Mouse (Mus musculus): ENCODE data around the gene Agxt. TPM values are rescaled to one million over a fixed set of nuclear protein-coding genes. Genes with fewer than 3 reads are reported as not detected.

Agxt gene
- total and polyA plus RNA-seq, 3 experiments = not detected

DNA sequence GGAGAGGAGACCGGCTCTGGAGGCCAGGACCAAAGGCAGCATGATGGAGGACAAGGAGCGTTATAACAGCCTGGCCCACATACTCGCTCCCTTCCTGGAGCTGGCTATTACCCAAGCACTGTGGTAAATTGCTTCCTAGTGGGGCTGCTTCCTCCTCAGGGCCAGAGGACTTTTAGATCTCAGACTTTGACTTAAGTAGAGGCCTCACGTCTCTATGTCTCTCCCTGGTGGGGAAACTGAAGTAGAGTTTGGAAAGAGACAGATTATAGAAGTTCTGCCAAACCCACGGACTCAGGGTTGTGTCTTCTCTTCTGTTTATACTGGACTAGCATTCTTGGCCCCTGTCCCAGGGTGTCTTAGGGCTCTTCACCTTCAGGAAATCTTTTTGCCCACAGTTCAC is 9.8 kb upstream of the Agxt start:
- TF ChIP-seq TAL1 (conservative IDR thresholded peaks at IDR 0.05; ENCODE audit: low read depth, low read length) (no peak), GATA2 (IDR thresholded peaks at IDR 0.05; ENCODE audit: borderline replicate concordance, low read depth, low read length) (no peak), CTCF (IDR thresholded peaks at IDR 0.05; ENCODE audit: low read depth, low read length) (no peak), POLR2AphosphoS5 (IDR thresholded peaks at IDR 0.05; ENCODE audit: insufficient replicate concordance, low read depth, low read length) (no peak), GATA1 (IDR thresholded peaks at IDR 0.05; ENCODE audit: borderline replicate concordance, low read length) (no peak)
- Histone ChIP-seq H3K36me3 (replicated peaks) (no peaks in the 10 kb centered on the region), H3K27me3 (ENCODE audit: insufficient read depth, low read length) (peaks cover 5% of the 10 kb centered on the region; the same call in 1 of the 2 replicates), H3K4me1 (ENCODE audit: insufficient read depth, low read depth, low read length) (no peaks in the 10 kb centered on the region), H3K4me3 (ENCODE audit: low read depth, low read length) (no peak overlapping the region), H3K9me3 (replicated peaks) (no peaks in the 10 kb centered on the region)
- DNase-seq (ENCODE audit: low spot score) = no peak
- ATAC-seq (ENCODE audit: extremely low read depth, insufficient number of reproducible peaks, low FRiP score, poor library complexity, severe bottlenecking) = no peak

DNA sequence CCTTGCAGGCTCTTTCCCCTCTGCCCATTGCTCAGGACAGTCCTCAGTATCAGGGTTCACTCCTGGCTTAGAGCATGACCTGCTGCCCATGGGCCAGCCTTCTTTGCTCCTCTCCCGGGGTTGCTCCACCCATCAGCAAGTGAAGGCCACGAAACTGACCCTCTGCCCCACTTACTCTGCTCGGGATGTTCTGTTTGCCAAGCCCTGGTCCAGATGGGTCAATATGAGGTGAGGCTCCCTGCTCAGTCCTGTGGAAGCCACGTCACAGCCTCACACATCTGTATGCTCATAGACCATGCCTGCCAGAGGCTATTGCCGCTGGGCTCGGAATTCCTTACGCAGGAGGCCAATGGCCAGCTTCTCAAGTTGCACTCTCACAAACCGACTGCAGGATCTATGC is 6.8 kb upstream of the Agxt start:
- Histone ChIP-seq H3K4me3 (ENCODE audit: low read depth, low read length) (no peak overlapping the region), H3K36me3 (replicated peaks) (no peaks in the 10 kb centered on the region), H3K27me3 (ENCODE audit: insufficient read depth, low read length) (peaks cover 5% of the 10 kb centered on the region; the same call in 1 of the 2 replicates), H3K4me1 (ENCODE audit: insufficient read depth, low read depth, low read length) (no peaks in the 10 kb centered on the region), H3K9me3 (replicated peaks) (no peaks in the 10 kb centered on the region)
- TF ChIP-seq GATA2 (IDR thresholded peaks at IDR 0.05; ENCODE audit: borderline replicate concordance, low read depth, low read length) (no peak), TAL1 (conservative IDR thresholded peaks at IDR 0.05; ENCODE audit: low read depth, low read length) (no peak), CTCF (IDR thresholded peaks at IDR 0.05; ENCODE audit: low read depth, low read length) (no peak), POLR2AphosphoS5 (IDR thresholded peaks at IDR 0.05; ENCODE audit: insufficient replicate concordance, low read depth, low read length) (no peak), GATA1 (IDR thresholded peaks at IDR 0.05; ENCODE audit: borderline replicate concordance, low read length) (no peak)
- ATAC-seq (ENCODE audit: extremely low read depth, insufficient number of reproducible peaks, low FRiP score, poor library complexity, severe bottlenecking) (no peak), DNase-seq (ENCODE audit: low spot score) (no peak)

DNA sequence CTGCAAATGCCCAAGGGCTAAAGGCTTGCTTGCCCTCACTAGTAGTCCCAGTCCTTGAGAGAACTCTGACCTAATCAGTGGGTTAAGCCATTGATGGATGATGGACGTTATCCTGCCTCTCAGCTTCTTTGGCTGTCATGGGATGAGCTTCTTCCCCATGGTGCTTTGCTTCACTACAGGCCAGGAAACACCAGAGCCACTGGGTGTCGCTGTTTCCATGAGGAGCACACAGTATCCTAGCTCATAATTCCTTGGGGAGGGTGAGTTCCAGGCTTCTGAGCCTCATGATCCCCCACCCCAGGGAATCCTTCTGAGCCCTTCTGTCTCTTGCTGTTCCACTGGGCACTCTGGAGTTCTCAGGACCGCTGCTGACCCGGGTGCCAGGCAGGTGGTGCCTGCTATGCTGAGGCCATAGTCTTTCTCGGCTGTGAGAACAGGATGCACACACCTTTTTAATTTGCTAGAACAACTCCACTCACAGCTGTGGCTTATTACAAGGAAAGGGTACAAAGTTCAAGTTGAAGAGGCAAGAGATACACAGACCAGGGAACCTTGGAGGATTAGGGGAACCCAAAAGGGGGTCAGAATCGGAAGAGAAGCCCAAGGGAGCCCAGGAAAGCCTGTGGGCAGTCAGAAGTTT is 6.2 kb upstream of the Agxt start:
- Histone ChIP-seq H3K4me3 (ENCODE audit: low read depth, low read length) (no peak overlapping the region), H3K36me3 (replicated peaks) (no peaks in the 10 kb centered on the region), H3K9me3 (replicated peaks) (no peaks in the 10 kb centered on the region), H3K4me1 (ENCODE audit: insufficient read depth, low read depth, low read length) (no peaks in the 10 kb centered on the region), H3K27me3 (ENCODE audit: insufficient read depth, low read length) (peaks cover 5% of the 10 kb centered on the region; the same call in 1 of the 2 replicates)
- TF ChIP-seq TAL1 (conservative IDR thresholded peaks at IDR 0.05; ENCODE audit: low read depth, low read length) (no peak), CTCF (IDR thresholded peaks at IDR 0.05; ENCODE audit: low read depth, low read length) (peak; percentile 37)
- no peak for DNase-seq (ENCODE audit: low spot score)
- ATAC-seq (ENCODE audit: extremely low read depth, insufficient number of reproducible peaks, low FRiP score, poor library complexity, severe bottlenecking) = no peak

DNA sequence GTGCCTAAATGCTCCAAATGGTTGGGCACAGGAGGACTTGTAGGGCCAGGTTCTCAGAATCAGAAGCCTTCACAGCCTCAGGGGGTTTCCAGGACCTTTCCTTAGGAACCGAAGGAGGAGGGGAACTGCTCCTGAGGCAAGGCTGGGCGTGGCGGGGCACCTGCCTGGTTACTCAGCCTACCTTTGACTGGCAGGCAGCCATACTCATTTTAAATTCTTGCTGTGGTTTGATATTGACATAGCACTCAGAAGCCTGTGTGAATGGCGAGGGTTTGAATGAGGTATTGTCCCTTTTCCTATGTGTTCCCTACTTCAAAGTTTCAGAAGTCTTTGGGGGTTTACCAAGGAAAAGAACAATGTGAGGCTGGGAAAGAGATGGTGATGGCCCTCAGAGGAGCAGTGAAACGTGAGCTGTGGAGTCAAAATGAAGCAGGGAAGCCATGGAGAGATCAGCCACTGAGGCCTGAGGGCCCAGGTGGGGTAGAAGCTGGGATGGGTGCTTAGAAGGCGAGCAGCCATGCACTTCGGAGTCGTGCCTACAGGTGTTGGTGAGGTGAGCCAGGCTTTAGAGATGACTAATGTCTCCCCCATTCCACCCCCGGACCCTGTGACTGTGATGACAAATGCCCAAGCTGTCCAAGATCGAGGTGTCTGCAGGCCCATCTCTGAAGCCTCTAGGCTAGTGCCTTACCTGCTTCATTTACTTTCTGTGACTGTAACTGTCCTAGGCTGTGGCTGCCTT is 4.6 kb upstream of the Agxt start:
- Histone ChIP-seq H3K4me1 (ENCODE audit: insufficient read depth, low read depth, low read length) (no peaks in the 10 kb centered on the region), H3K4me3 (ENCODE audit: low read depth, low read length) (no peak overlapping the region), H3K27me3 (ENCODE audit: insufficient read depth, low read length) (peaks cover 5% of the 10 kb centered on the region; the same call in 1 of the 2 replicates), H3K36me3 (replicated peaks) (no peaks in the 10 kb centered on the region), H3K9me3 (replicated peaks) (no peaks in the 10 kb centered on the region)
- no peak for ATAC-seq (ENCODE audit: extremely low read depth, insufficient number of reproducible peaks, low FRiP score, poor library complexity, severe bottlenecking)
- no peak for DNase-seq (ENCODE audit: low spot score)
- TF ChIP-seq CTCF (IDR thresholded peaks at IDR 0.05; ENCODE audit: low read depth, low read length) (no peak), TAL1 (conservative IDR thresholded peaks at IDR 0.05; ENCODE audit: low read depth, low read length) (no peak), GATA1 (IDR thresholded peaks at IDR 0.05; ENCODE audit: borderline replicate concordance, low read length) (no peak), POLR2AphosphoS5 (IDR thresholded peaks at IDR 0.05; ENCODE audit: insufficient replicate concordance, low read depth, low read length) (no peak), GATA2 (IDR thresholded peaks at IDR 0.05; ENCODE audit: borderline replicate concordance, low read depth, low read length) (no peak)

DNA sequence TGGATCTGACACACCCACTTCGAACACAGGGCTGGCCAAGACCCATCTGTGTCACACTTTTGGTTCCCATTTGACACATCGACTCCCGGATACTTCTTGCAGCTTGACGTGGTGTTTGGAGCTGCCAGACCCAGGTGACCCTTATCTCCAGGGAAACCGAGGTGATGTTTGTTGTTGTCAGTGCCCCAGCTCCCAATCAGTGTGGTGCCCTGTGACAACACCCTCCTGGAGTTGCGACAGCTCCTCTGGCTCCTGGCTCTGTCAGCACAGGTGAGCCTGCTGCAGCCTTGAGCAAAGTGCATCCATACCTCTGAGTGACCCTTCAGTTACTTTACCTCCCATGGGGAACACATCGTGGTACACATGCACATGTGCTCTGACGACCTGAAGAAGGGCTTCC is 2.4 kb upstream of the Agxt start:
- TF ChIP-seq TAL1 (conservative IDR thresholded peaks at IDR 0.05; ENCODE audit: low read depth, low read length) (no peak), GATA1 (IDR thresholded peaks at IDR 0.05; ENCODE audit: borderline replicate concordance, low read length) (no peak), POLR2AphosphoS5 (IDR thresholded peaks at IDR 0.05; ENCODE audit: insufficient replicate concordance, low read depth, low read length) (no peak), CTCF (IDR thresholded peaks at IDR 0.05; ENCODE audit: low read depth, low read length) (no peak), GATA2 (IDR thresholded peaks at IDR 0.05; ENCODE audit: borderline replicate concordance, low read depth, low read length) (no peak)
- ATAC-seq (ENCODE audit: extremely low read depth, insufficient number of reproducible peaks, low FRiP score, poor library complexity, severe bottlenecking) = no peak

DNA sequence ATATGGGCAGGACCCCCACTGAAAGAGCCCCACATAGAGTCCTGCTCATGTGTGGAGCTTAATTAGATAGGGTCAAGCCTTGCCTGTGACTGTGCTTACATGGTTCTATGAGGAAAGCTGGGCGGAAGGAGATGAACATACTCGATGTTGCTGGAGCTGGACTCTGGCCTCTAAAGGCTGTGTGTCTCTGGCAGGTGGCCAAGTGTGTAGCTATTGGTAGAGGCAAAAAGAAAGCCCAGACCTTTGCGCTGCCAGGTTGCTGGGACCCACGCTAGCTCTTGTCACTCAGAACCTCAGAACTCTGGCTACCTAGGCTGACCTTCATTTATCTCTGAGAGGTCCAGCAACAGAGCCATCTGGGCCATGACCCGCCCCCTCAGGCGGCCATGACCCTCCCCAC is 3.5 kb downstream of the Agxt start:
- ATAC-seq (ENCODE audit: extremely low read depth, insufficient number of reproducible peaks, low FRiP score, poor library complexity, severe bottlenecking) = no peak
- no peaks in the 10 kb centered on the region for H3K4me1 ChIP-seq (ENCODE audit: insufficient read depth, low read depth, low read length)
- TF ChIP-seq POLR2AphosphoS5 (IDR thresholded peaks at IDR 0.05; ENCODE audit: insufficient replicate concordance, low read depth, low read length) (no peak), GATA2 (IDR thresholded peaks at IDR 0.05; ENCODE audit: borderline replicate concordance, low read depth, low read length) (no peak), GATA1 (IDR thresholded peaks at IDR 0.05; ENCODE audit: borderline replicate concordance, low read length) (no peak), CTCF (IDR thresholded peaks at IDR 0.05; ENCODE audit: low read depth, low read length) (no peak), TAL1 (conservative IDR thresholded peaks at IDR 0.05; ENCODE audit: low read depth, low read length) (no peak)
- DNase-seq (ENCODE audit: low spot score) = no peak
- no peaks in the 10 kb centered on the region for H3K9me3 ChIP-seq (replicated peaks)
- no peaks in the 10 kb centered on the region for H3K36me3 ChIP-seq (replicated peaks)
- peaks cover 2% of the 10 kb centered on the region; the same call in 1 of the 2 replicates for H3K27me3 ChIP-seq (ENCODE audit: insufficient read depth, low read length)
- H3K4me3 ChIP-seq (ENCODE audit: low read depth, low read length) = no peak overlapping the region

More for the DNA sequence above, 2.4 kb upstream of the Agxt start:
- H3K4me1 ChIP-seq (ENCODE audit: insufficient read depth, low read depth, low read length) = no peaks in the 10 kb centered on the region
- H3K27me3 ChIP-seq (ENCODE audit: insufficient read depth, low read length) = peaks cover 3% of the 10 kb centered on the region; the same call in 1 of the 2 replicates
- no peaks in the 10 kb centered on the region for H3K9me3 ChIP-seq (replicated peaks)
- DNase-seq (ENCODE audit: low spot score) = no peak
- no peak overlapping the region for H3K4me3 ChIP-seq (ENCODE audit: low read depth, low read length)
- H3K36me3 ChIP-seq (replicated peaks) = no peaks in the 10 kb centered on the region

Data from G1E (cell line).